In the genomic region with DNA sequence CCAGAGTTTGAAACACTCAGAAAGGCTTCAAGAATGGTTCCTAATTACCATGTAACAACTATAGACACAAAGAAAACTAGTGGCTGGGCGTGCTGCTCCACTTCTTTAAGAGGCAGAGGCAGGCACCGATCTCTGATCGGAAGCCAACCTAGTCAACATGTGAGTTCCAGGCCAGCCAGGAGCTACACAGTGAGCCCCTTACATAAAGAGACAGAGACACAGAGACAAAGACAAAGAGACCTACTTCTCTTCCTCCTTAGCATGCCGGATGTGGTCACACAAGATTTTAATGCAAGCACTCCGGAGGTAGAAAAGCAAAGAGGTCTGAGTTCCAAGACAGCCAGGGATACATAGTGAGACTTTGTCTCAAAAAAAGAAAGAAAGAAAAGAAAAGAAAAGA, we compare ENCODE assay signal across 8 mouse cellular contexts. TPM values are rescaled to one million over a fixed set of nuclear protein-coding genes. Genes with fewer than 3 reads are reported as not detected.
A peak's percentile ranks its signal among the peaks of the same experiment; 100 is the strongest.
DNase-seq lines count a peak whose midpoint lies in the region; ATAC-seq and TF ChIP-seq lines count a peak whose summit lies in the region.

No protein-coding gene starts in this region.

- 36% methylated on average over 5 of the region's 5 CpGs for WGBS in hindbrain, embryonic 16.5 days
- WGBS in midbrain, embryonic 16.5 days, result 34% methylated on average over 5 of the region's 5 CpGs

- peak; percentile 59 for ATAC-seq in activated CD4-positive, CD25-positive, alpha-beta regulatory T cell, adult 4 months
- ATAC-seq in hindbrain, embryonic 16.5 days, result no peak
- no peak for ATAC-seq in midbrain, embryonic 16.5 days

- no peak overlapping the region for H3K9ac ChIP-seq in hindbrain, embryonic 16.5 days (ENCODE audit: low read depth, low read length)
- H3K9ac ChIP-seq in midbrain, embryonic 16.5 days (ENCODE audit: low read depth, low read length), result no peak overlapping the region

- no peak for DNase-seq in layer of hippocampus, adult 2 months (ENCODE audit: low spot score in 2 of 2)
- no peak for DNase-seq in layer of hippocampus, postnatal 10 days (ENCODE audit: low spot score in 2 of 2)
- no peak for DNase-seq in frontal cortex, postnatal 36 days (ENCODE audit: low spot score in 2 of 2)
- DNase-seq in right cerebral cortex, postnatal 4 days, result no peak
- DNase-seq in cerebellum, adult 11 months, result no peak

- H3K4me2 ChIP-seq in hindbrain, embryonic 16.5 days (ENCODE audit: low read length), result peak overlapping the region; percentile 52
- peak overlapping the region; percentile 66 for H3K4me2 ChIP-seq in midbrain, embryonic 16.5 days (ENCODE audit: low read length)

- H3K36me3 ChIP-seq in hindbrain, embryonic 16.5 days (ENCODE audit: control insufficient read depth, insufficient read depth, low read length), result no peaks in the 10 kb centered on the region
- H3K36me3 ChIP-seq in midbrain, embryonic 16.5 days (ENCODE audit: control insufficient read depth, insufficient read depth, low read length), result no peaks in the 10 kb centered on the region

- H3K4me3 ChIP-seq in layer of hippocampus, adult 2 months, result peak overlapping the region; percentile 72; the same call in 1 of the 2 replicates
- H3K4me3 ChIP-seq in hindbrain, embryonic 16.5 days (ENCODE audit: low read length), result peak overlapping the region; percentile 23
- H3K4me3 ChIP-seq in midbrain, embryonic 16.5 days (ENCODE audit: low read depth, low read length), result peak overlapping the region; percentile 0; the same call in 1 of the 2 replicates

- no peak for TF ChIP-seq CTCF in layer of hippocampus, adult 2 months (conservative IDR thresholded peaks at IDR 0.05)

- no peak overlapping the region for H3K27ac ChIP-seq in layer of hippocampus, adult 2 months
- H3K27ac ChIP-seq in hindbrain, embryonic 16.5 days (ENCODE audit: low read depth, low read length), result no peak overlapping the region
- H3K27ac ChIP-seq in midbrain, embryonic 16.5 days (ENCODE audit: low read length), result no peak overlapping the region

- H3K27me3 ChIP-seq in hindbrain, embryonic 16.5 days (replicated peaks; ENCODE audit: control insufficient read depth, insufficient read depth, low read length), result no peaks in the 10 kb centered on the region
- H3K27me3 ChIP-seq in midbrain, embryonic 16.5 days (ENCODE audit: control insufficient read depth, insufficient read depth, low read depth, low read length), result no peaks in the 10 kb centered on the region

- H3K9me3 ChIP-seq in hindbrain, embryonic 16.5 days (ENCODE audit: control insufficient read depth, low read length), result no peaks in the 10 kb centered on the region
- H3K9me3 ChIP-seq in midbrain, embryonic 16.5 days (replicated peaks; ENCODE audit: control insufficient read depth, low read length, poor library complexity, severe bottlenecking), result no peaks in the 10 kb centered on the region

- H3K4me1 ChIP-seq in hindbrain, embryonic 16.5 days (ENCODE audit: control insufficient read depth, insufficient read depth, low read depth, low read length), result no peaks in the 10 kb centered on the region
- peaks cover 15% of the 10 kb centered on the region for H3K4me1 ChIP-seq in midbrain, embryonic 16.5 days (ENCODE audit: control insufficient read depth, insufficient read depth, low read length)

RNA-seq across cellular contexts. Expression of gene Pdha1, which starts 2.1 kb away (rescaled TPM):
- total RNA-seq in layer of hippocampus, adult 2 months (2021), result 100 to 1,000 TPM; 220 to 221 TPM
- 100 to 1,000 TPM; 290 to 303 TPM for total RNA-seq in layer of hippocampus, postnatal 10 days (2021)
- polyA plus RNA-seq in activated CD4-positive, CD25-positive, alpha-beta regulatory T cell, adult 4 months (2017; shearing (Covaris generic)), result 100 to 1,000 TPM; 168 to 176 TPM
- 186 and 206 TPM in 2 replicates for polyA plus RNA-seq in hindbrain, embryonic 16.5 days (2015; fragmentation: Nextera tagmentation; extraction: Ambion mirVana)
- polyA plus RNA-seq in midbrain, embryonic 16.5 days (2015; fragmentation: Nextera tagmentation; extraction: Ambion mirVana), result 141 and 164 TPM in 2 replicates

Comparison
In these comparisons a context has a peak if more than half of its experiments do, and no peak if none do; other contexts are left out.
1. H3K4me3 ChIP-seq: peak in every context shown above with its lines; median percentile 72 in layer of hippocampus, adult 2 months; 23 in hindbrain, embryonic 16.5 days; 0 in midbrain, embryonic 16.5 days.